Mouse (Mus musculus) ES-Bruce4 (cell line): ENCODE results near the gene Pgbd1. TPM values are rescaled to one million over a fixed set of nuclear protein-coding genes. Genes with fewer than 3 reads are reported as not detected.
"Not testable (repeated sequence)": the region's sequence is repeated elsewhere in the genome, so short reads cannot be mapped to it uniquely, and the experiment has no call there.

Source experiments
- H3K27ac ChIP-seq: 2 replicates; pipeline ENCODE4 v1.5.1; 2012; ENCODE audit warnings: low read length, inconsistent platforms; ENCODE audit not compliant: insufficient read depth
- H3K27me3 ChIP-seq: 2 replicates; pipeline ENCODE4 v1.6.1; 2012; ENCODE audit warnings: mild to moderate bottlenecking, low read length, inconsistent platforms; ENCODE audit not compliant: control insufficient read depth, poor library complexity, insufficient read depth, severe bottlenecking
- H3K36me3 ChIP-seq: 2 replicates; pipeline ENCODE4 v1.6.1; 2012; ENCODE audit warnings: inconsistent platforms, mild to moderate bottlenecking, low read length, moderate library complexity; ENCODE audit not compliant: control insufficient read depth, poor library complexity, insufficient read depth, severe bottlenecking
- H3K4me1 ChIP-seq: one replicate; pipeline ENCODE4 v1.8.1; 2011; ENCODE audit warnings: low read length; ENCODE audit not compliant: control insufficient read depth, insufficient read depth
- H3K4me3 ChIP-seq: 2 replicates; pipeline ENCODE4 v1.5.1; 2011; ENCODE audit warnings: low read depth, mild to moderate bottlenecking, low read length
- H3K9ac ChIP-seq: 2 replicates; pipeline ENCODE4 v1.6.1; 2012; ENCODE audit warnings: low read depth, mild to moderate bottlenecking, inconsistent platforms; ENCODE audit not compliant: poor library complexity, severe bottlenecking
- H3K9me3 ChIP-seq: replicated peaks from 2 replicates; pipeline ENCODE4 v1.6.1; 2012; ENCODE audit warnings: mild to moderate bottlenecking, low read length, inconsistent platforms; ENCODE audit not compliant: control insufficient read depth, poor library complexity, insufficient read depth, severe bottlenecking
- CTCF ChIP-seq: IDR thresholded peaks from one replicate; pipeline ENCODE4 v1.8.1; 2011; ENCODE audit warnings: low read depth, low read length
- EP300 ChIP-seq: IDR thresholded peaks from 2 replicates; pipeline ENCODE4 v1.6.1; 2011; ENCODE audit warnings: low read depth, low read length; ENCODE audit not compliant: insufficient read depth
- POLR2A ChIP-seq: IDR thresholded peaks from one replicate; pipeline ENCODE4 v1.8.1; 2011; ENCODE audit warnings: low read length; ENCODE audit not compliant: insufficient read depth
- polyA plus RNA-seq: library from polyadenylated mRNA; stranded (reverse); fragments of >200 nt; gene quantifications from 2 replicates; pipeline ENCODE4 v1.2.4, GENCODE M21; 2011; ENCODE audit warnings: low read depth; ENCODE audit not compliant: missing spikeins, insufficient read depth, insufficient read length

The Pgbd1 gene
- polyA plus RNA-seq, 1 experiment = 3.6 TPM

- no peaks in the 10 kb centered on the region for H3K4me1 ChIP-seq
- H3K4me3 ChIP-seq = peak overlapping the region; percentile 100
- H3K27ac ChIP-seq = no peak overlapping the region
- peaks cover 5% of the 10 kb centered on the region; the same call in 1 of the 2 replicates for H3K36me3 ChIP-seq
- no peaks in the 10 kb centered on the region for H3K9me3 ChIP-seq
- TF ChIP-seq EP300 = no peak
- no peak for TF ChIP-seq POLR2A
- TF ChIP-seq CTCF = no peak
- no peaks in the 10 kb centered on the region for H3K27me3 ChIP-seq
- peak overlapping the region; percentile 88 for H3K9ac ChIP-seq
Observed at GRCm38 (mm10) chr13:21401636-21402286, 39.1 kb downstream of the Pgbd1 start.

DNA sequence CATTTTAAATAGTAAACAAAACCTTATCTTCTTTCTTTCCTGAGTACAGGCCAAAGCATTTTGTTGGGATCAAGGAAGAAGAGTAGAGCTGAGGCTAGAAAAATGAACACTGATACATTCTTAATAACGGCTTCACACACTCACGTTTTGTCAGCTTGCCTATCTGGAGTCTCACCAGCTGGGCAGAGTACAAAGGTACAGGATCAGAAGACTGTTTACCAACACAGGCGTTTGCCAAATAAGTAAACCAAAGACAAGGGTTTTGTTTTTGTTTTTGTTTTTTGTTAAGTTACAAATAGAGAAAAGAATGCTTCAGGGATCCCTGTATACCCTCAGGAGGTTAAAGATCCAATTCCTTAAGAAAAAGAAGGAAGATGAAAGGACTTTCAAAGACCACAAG, 39.7 kb downstream of the Pgbd1 start:
- no peaks in the 10 kb centered on the region for H3K4me1 ChIP-seq
- TF ChIP-seq POLR2A = no peak
- no peak for TF ChIP-seq EP300
- no peak for TF ChIP-seq CTCF
- 0 out of 2 replicates have a peak overlapping the region, but pooled peaks have one; percentile 88 for H3K9ac ChIP-seq

DNA sequence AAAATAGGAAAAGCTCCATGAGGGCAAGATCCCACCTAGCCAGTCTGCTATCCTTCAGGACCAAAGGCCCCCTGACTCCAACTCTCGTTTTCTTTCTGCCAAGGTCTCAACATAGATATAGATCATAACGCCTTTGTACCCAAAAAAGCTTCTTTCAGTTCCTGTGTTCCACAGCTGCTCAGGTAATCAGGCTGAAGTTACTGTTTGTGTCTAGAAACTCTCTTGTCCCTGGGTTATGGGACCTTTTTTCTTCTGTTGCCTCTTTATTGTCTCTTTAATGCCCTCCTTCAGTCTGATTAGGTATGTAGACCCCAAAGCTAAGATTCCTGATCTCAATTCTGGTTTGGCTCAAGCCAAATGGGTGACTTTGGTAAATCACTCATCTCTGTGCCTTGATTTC, 43.4 kb downstream of the Pgbd1 start:
- Histone ChIP-seq H3K27me3 (no peaks in the 10 kb centered on the region), H3K36me3 (peaks cover 23% of the 10 kb centered on the region), H3K9me3 (no peaks in the 10 kb centered on the region), H3K9ac (no peak overlapping the region), H3K27ac (no peak overlapping the region), H3K4me3 (no peak overlapping the region), H3K4me1 (no peaks in the 10 kb centered on the region)
- TF ChIP-seq POLR2A = no peak
- TF ChIP-seq EP300 = no peak
- TF ChIP-seq CTCF = no peak

More for the DNA sequence above, 39.7 kb downstream of the Pgbd1 start:
- H3K27ac ChIP-seq = no peak overlapping the region
- peaks cover 5% of the 10 kb centered on the region; the same call in 1 of the 2 replicates for H3K36me3 ChIP-seq
- no peaks in the 10 kb centered on the region for H3K9me3 ChIP-seq
- no peak overlapping the region for H3K4me3 ChIP-seq
- no peaks in the 10 kb centered on the region for H3K27me3 ChIP-seq

DNA sequence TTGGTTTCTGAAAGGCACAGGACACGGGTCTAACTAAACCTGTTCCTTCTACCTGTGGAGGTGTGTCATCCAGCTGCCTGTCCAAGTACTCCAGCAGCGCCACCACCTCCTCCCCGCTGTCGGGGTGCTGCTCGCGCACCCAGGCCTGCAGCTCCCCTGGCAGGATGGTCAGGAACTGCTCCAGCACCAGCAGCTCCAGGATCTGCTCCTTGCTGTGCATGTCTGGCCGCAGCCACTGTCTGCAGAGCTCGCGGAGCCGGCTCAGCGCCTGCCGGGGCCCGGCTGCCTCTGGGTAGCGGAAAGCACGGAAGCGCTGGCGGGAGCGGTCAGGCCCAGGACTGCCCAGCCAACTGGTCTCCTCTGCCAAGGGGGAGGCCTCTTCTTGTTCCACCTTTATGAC, 44.8 kb downstream of the Pgbd1 start:
- H3K27me3 ChIP-seq, H3K9ac ChIP-seq, H3K4me3 ChIP-seq, H3K4me1 ChIP-seq, H3K27ac ChIP-seq, H3K9me3 ChIP-seq: not testable (repeated sequence)
- H3K36me3 ChIP-seq = peaks cover 27% of the 10 kb centered on the region

- Histone ChIP-seq H3K9ac (no peak overlapping the region), H3K4me1 (no peaks in the 10 kb centered on the region), H3K27ac (no peak overlapping the region), H3K9me3 (no peaks in the 10 kb centered on the region), H3K4me3 (no peak overlapping the region), H3K27me3 (no peaks in the 10 kb centered on the region), H3K36me3 (peaks cover 28% of the 10 kb centered on the region)
- TF ChIP-seq EP300 (no peak), POLR2A (no peak), CTCF (no peak)
Observed at GRCm38 (mm10) chr13:21395623-21396022, 45.2 kb downstream of the Pgbd1 start.

- Histone ChIP-seq H3K36me3 (peaks cover 26% of the 10 kb centered on the region), H3K4me3 (no peak overlapping the region), H3K9me3 (no peaks in the 10 kb centered on the region), H3K4me1 (no peaks in the 10 kb centered on the region), H3K27me3 (no peaks in the 10 kb centered on the region), H3K9ac (no peak overlapping the region), H3K27ac (no peak overlapping the region)
- TF ChIP-seq POLR2A (no peak), EP300 (no peak), CTCF (no peak)
Observed at GRCm38 (mm10) chr13:21395211-21395610, 45.6 kb downstream of the Pgbd1 start.
